Mouse (Mus musculus): ENCODE measurements at regions not wholly inside any gene's neighbourhood (a gene's known extent, or its start where the extent isn't known, plus 50 kb on each side); places are given as distances from the start of the nearest gene placed in this dataset.

- no peak for DNase-seq
Observed at GRCm38 (mm10) chr16:10098511-10098910, 71.5 kb upstream of the Rpl39l start.

DNA sequence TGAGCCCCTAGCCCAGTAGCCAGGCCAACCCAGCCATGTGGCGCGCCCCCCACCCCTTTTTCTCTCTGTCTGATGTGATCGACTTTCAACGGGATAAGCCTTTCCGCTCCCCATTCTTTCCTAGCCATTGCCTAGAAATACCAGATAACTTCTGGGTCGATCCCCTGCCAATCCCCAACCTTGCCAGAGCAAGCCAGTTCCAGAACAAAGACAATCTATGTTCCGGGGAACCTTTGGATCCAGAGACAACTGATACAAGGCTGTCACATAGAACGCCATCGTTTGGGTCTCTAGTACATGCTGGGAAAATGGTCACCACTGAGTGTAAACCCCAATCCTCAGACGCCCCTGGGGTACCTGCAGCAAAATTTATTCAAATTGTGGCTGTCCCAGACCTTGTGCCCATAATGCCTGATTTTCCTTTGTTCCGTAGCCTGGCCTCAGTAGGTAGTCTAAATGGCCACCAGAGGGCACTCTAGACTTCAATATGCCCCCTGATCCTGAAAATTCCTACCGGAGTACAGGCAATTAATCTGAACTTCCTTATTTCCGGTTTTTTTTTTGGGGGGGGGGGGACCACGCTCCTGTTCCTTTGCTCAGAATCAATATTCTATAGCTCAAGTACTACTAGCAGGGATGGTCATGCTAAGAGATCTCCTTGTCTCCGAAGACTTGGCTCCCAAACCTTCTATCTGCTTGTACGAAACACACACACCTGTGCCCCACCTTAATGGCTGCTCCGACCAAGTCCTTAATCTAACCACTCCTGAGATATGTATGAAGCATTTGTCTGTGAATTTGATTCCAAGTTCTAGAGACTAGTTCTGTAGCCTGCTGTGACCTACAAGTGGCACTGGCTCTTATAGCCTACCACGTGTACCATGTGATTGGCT lies 81.3 kb upstream of the Rpl39l start:
- peak in 1 of 2 experiments; percentile 47 for DNase-seq

GRCm38 (mm10) chr16:10086341-10086740 lies 83.7 kb upstream of the Rpl39l start:
- DNase-seq, result no peak

- no peak for DNase-seq
Observed at GRCm38 (mm10) chr16:10085429-10085828, 84.6 kb upstream of the Rpl39l start.

GRCm38 (mm10) chr16:10081751-10082150 lies 86.4 kb upstream of the Grin2a start:
- DNase-seq, result no peak

DNA sequence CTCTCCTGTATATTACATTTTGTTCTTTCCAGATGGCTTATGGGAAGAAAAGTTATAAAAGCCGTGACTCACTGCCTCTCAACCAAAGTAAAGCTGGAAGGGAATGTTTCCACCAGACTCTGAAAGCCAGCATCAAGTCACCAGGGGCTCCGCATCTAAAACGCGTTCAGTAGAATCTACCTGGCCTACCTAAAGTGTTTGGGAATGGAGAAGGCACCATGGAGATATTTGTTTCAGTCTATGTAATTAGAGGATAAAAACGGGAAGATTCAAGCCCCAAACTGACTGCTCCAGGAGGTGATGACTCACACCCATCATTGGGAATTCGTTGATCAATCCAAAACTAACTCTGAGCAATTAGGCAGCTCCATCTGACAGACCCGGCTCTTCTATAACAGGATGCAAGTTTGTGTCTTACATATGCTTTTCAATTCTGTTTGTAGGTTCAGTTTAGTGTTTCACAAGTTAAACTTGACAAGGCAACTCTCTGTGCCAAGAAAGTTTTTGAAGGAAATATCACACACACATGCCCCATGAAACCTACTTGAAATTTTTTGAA lies 84.8 kb upstream of the Grin2a start:
- DNase-seq, result peak in 1 of 2 experiments; percentile 43

GRCm38 (mm10) chr16:10073158-10073557 lies 77.8 kb upstream of the Grin2a start:
- DNase-seq, result peak; percentile 58 to 63

DNA sequence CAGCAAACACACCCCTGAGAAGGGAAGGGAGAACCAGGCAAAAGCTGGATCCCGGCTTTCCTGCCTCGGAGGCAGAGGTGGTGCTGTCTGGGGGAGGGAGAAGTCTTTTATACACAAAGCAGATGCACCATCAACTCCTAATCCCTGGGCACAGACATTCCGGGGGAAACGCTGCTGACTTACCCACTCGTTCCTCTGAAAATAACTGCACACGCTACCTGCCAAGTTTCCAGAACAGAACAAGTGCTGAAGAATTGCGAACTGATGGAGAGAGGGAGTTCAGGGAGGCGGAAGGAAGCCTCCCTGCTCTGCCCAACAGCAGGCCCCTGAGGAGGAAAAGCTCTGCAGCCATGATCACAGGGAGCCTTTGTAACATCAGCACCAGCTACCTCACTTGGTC lies 68.1 kb upstream of the Grin2a start:
- DNase-seq, result peak; percentile 50 to 68

GRCm38 (mm10) chr16:10058094-10058493 lies 62.7 kb upstream of the Grin2a start:
- DNase-seq, result no peak
